Mouse (Mus musculus): ENCODE measurements at regions not wholly inside any gene's neighbourhood (a gene's known extent, or its start where the extent isn't known, plus 50 kb on each side); places are given as distances from the start of the nearest gene placed in this dataset.
"Not testable (repeated sequence)": the region's sequence is repeated elsewhere in the genome, so short reads cannot be mapped to it uniquely, and the experiment has no call there.

DNA sequence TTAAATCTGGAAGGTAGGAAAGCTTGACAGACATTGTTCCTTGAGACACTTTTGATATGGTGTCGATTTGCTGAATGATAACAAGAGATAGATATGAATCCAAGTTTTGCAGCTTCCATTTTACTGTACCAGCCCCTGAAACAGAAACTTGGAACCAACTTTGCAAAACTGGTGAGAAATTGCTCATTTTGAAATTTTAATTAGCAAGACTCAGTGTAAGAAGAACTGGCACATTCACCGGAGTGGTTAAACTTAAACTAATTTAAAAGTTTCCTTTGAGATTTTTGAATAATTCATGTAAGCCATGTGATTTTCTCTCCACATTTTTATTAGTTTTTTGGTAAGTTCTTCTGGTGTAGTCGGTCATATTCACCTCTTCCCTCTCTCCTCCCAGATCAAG, 85.3 kb downstream of the Slitrk1 start:
- no peak for DNase-seq

DNA sequence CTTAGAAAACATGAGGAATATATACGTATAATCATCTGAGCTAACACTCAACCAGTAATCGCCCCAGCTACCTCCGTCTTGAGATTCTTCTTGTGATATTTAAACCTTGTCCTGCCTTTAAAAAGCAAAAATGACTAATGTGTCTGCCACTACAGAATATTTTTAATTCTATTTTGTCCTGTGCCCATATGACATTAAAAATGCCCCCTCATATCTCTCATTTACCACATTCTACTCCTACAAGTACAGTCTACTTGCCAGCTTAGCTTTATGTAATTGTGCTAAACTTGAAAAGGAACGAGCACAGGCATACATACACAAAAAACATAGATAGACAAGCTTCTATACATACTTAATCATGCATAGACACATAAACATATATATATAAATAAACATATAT, 92.4 kb downstream of the Slitrk1 start:
- no peak for DNase-seq

DNA sequence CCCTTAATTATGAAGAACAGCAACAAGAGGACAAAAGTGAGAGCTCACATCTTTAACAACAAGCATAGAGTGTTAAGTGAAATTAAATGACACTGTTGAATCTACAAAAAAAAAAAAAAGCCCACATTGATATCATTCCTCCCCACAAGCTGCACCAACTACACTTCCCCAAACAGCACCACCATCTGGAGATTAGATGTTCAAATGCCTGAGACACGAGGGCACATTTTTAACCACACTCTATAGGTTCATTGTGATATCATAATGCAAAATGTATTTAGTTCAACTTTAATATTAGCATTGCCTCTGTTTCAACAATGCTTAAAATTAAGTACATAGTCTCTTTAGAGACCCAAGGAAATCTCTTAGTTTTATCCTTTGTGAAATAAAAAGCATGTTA, 94.6 kb downstream of the Slitrk1 start:
- DNase-seq = no peak

DNA sequence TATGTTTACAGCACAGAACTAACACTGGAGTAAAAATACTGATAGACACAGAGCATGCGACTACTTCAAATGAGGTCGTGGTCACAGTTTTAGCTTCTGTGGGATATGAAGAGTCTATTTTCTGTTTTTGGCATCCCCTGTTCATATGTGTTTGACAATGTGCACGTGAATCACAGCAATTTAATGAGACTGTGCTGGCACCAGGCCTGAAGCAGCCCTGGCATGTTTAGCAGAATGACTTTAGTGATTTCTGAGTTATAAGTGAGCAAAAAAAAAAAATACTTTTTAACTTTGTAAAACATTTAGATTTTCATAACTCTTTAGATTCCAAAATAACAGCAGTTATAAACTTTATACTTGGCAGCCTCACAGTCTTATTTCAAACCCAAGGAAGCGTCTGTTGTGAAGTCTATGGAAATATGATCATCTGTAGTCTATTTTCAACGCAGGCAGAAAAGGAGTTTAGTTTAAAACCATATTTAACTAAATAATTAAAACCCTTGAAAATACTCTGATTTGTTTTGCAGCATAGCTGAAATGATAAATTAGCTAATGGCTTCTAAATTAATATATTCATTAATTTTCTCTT, 108.5 kb downstream of the Slitrk1 start:
- DNase-seq = peak; percentile 9

DNA sequence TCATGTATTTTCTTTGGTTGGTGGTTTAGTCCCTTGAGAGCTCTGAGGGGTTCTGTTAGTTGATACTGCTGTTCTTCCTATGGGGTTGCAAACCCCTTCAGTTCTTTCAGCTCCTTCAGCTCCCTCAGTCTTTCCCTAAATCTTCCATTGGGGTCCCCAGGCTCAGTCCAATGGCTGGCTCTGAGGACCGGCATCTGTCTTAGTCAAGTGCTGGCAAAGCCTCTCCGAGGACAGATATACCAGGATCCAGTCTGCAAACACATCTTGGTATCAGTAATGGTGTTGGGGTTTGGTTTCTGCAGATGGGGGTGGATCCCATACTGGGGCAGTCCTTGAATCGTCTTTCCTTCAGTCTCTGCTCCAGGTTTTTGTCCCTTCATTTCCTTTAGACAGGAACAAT, 115.1 kb downstream of the Slitrk1 start:
- no peak for DNase-seq

DNA sequence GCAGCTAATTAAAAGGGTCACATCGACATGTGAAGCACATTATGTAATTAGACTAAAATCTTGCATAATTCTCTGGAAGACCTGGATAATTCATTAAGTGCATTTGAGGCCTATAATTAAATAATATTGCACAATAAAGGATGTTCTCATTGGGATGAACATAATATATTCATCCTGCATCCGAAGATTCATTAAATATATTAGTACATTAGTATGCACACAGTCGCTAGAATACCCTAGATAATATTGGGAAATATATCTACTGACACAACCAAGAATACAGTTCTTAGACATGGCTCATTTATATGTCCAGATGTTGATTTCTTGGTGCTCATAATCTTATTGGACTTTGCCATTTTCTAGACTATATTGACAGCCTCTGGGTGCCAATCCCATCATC, 121.5 kb downstream of the Slitrk1 start:
- DNase-seq = no peak

DNA sequence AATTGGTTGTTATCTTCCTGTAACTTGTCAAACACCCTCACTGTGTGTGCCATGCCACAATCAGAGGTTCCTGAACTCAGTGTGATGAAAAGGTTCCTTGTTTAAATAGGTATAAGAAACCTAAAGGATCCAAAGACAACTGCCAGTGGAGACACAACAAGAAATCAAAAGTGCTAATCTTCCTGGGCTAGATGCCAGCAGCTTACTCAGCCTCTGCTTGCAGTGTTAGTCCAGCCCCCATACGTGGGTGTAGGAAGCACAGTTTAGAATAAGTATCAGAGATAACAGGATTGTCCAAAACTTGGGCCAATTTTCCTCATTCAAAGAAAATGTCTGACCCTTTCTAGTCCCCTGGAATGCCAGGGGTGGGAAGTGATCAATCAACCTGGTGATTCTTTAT, 122.7 kb downstream of the Slitrk1 start:
- peak; percentile 5 for DNase-seq

DNA sequence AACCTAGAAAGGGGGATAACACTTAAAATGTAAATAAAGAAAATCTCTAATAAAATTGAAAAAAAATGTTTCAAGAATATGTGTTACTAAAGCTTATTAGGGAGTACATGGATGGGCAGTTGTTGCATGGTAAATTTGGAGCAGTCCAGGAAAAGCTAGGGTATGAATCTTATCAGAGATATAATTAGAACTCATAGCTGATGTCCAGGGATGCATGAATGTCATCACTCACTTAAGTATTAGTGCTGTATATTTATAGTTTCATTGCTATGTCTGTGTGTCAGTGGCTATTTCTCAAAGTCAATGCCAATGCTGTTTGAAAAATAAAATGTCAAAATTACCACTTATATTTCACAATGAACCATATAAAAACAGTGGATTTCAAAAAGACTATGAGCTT, 165.2 kb downstream of the Slitrk1 start:
- DNase-seq = no peak

DNA sequence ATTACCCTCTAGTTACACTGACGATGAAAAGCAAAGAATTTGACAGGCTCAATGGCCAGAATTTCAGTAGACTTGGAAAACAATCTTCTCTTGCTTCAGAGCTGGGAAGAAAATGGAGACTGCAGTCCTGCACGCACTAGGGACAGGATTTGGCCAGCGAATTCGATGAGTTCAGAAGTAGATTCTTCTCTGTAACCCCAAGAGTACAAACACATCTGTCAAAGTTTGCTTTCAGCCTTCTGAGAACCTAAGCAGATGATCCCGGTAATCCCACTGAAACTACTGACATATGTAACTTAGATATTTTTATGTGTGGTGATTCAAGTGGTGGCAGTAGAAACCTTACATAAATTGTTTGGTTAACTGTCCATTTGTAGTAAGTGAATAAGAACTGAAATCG, 202.1 kb downstream of the Slitrk1 start:
- DNase-seq = no peak

DNA sequence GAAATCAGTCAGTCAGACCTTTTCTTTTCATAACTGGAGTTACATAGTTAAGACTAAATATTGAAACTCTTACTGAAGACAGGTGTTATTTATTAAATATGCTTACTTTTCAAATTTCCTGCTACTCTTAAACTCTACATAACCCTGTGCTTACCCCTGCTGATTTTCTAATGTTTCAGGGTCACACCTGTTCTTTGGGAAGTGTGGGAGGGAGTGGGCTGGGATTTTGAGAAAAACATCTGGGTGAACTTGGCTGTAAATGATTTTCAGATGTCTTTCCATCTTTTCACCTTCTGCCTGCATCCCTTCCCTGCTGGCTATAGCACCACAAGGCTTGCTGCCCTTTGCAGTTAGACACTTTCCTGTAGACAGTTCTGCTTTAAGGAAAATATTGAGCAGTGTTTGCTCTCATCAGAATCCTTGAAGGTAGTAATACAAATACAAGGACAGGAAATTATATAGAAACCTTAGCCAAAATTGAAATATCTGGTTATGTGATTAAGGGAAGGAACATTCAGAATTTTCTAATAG, 204.8 kb downstream of the Slitrk1 start:
- no peak for DNase-seq

DNA sequence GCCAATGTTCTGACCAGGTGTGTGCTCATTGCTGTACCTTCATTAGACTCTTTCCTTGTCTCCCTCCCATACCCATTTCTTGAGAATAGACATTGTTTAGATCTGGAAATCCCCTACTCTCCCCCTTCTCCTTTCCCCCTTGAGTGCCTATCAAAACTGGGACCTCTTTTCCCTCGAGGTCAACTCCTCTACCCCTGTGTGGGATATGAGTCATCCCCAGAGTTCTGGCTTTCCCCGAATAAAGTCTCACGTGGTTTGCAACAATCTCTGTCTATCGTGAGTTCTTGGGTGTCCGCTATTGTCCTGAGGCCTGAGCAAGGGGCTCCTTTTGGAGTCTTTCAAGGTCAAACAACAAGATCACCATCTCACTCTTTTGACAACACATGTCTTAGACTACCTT, 209.3 kb downstream of the Slitrk1 start:
- DNase-seq = not testable (repeated sequence)

DNA sequence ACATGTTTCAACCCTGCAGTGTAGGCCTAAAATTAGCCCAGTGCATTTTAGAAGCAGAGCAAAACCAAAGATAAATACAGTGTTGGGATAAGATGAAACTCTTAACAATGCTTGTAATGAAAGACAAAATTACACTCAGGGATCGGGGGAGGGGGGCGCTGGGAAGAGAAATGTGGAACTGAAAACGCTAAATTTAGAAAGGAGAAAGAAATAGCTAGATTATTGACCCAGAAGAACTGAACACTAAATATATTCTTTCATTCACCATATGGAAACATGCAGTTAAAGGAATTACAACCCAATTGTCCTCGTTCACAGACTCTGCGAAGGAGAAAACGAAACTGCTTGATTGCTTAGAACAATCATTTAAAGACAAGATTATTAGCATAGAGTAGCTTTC, 249.1 kb downstream of the Slitrk1 start:
- DNase-seq = no peak

DNA sequence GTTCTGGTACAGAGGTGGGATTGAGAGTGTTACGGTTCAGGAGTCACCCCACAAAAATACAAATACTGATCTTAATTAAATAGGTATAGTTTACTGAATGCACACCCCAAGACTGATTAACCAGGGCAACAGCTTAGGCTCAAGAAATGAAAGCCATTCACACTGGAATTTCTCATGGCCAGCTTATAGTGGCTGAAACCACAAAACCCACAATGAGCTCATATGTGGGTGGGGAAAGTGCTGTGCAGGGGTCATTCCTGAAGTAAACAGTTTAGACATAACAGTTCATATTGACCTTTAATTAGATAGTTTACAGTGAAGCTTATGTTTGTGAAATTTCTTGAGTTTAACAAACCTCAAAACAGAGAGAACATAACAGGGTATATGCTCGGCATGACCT, 275.7 kb downstream of the Slitrk1 start:
- DNase-seq = no peak

DNA sequence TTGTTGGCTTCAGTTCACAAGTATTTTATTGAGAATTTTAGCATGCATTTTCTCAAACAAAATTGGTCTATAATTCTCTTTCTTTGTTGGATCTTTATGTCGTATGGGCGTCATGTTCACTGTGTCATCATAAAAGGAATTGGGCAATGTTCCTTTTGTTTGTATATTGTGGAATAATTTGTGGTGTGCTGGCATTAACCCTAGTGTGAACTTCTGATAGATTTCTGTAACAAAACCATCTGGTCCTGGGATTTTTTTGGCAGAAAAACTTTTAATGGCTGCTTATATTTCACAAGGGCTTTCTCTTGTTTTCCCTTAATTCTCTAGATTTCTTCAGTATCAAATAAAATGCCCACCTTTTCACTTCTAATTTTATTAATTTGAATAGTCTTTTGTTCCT, 278.7 kb downstream of the Slitrk1 start:
- DNase-seq = no peak

DNA sequence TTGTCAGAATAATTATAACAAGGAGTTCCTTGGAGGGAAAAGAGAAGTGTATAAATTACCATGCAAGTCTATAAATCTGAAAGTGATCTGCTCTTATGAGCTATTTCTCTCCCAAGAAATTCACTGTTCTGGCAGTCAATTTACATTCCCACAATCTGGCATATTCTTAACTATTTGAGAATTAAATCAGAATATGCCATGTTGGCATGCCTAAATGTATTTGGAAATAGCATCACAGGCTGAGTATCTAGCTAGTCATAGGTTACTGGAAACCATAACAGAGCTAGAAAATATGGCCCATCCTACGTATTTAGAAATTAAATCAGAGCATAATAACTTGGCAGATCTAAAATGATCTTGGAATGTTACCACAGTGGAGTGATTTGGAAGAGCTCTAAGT, 303.9 kb downstream of the Slitrk1 start:
- DNase-seq = peak; percentile 25
